Mouse (Mus musculus): ENCODE results near the gene Ctsa. TPM values are rescaled to one million over a fixed set of nuclear protein-coding genes. Genes with fewer than 3 reads are reported as not detected.

Ctsa gene
- polyA plus RNA-seq, 1 experiment from 2014 or later, result 178 TPM

DNA sequence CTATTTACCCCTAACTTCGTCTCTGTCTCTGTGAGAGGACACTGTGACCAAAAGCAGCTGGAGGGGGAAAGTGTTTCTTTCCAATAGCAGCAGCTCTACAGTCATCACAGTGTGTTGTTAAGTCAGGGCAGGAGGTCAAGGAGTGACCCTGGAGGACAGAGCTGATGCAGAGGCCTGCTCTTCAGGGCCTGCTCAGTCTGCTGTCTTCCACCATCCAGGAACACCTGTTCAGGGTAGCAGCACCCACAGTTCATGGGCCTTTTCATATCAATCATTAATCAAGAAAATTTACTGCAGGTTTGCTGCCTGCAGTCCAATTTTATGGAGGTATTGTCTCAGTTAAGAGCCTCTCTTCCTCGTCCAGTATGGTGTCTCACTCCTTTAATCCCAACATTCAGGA lies 19.1 kb upstream of the Ctsa start:
- peaks cover 8% of the 10 kb centered on the region; the same call in 1 of the 2 replicates for H3K36me3 ChIP-seq
- 49% methylated on average over 2 of the region's 2 CpGs for WGBS
- no peak overlapping the region for H3K4me2 ChIP-seq
- ATAC-seq (ENCODE audit: insufficient number of reproducible peaks, low FRiP score, low TSS enrichment, low read depth), result no peak
- no peak overlapping the region for H3K27ac ChIP-seq
- H3K27me3 ChIP-seq, result no peaks in the 10 kb centered on the region
- H3K4me3 ChIP-seq, result no peak overlapping the region
- 0 out of 2 replicates have a peak, but pooled peaks cover 3% of the 10 kb centered on the region for H3K4me1 ChIP-seq
- no peak overlapping the region for H3K9ac ChIP-seq
- no peaks in the 10 kb centered on the region for H3K9me3 ChIP-seq

DNA sequence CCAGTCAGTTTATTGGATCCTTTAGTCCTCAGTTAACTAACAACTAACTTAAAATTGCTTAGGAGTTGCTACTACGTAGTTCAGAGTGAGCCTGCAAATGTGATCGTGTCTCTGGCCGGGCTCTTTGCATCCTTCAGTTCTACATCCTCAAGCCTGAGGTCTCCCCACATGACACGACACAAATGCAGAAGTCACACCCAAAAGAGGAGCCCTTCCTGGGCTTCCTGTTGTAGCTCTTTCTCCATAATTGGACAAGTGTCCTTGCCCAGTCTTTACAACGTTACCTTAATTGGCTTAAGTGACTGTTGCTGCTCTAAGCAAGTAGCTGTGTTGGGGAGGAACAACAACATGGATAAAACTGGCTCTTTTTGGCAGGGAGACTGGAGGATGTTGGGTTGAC lies 17.3 kb upstream of the Ctsa start:
- H3K9ac ChIP-seq, result no peak overlapping the region

DNA sequence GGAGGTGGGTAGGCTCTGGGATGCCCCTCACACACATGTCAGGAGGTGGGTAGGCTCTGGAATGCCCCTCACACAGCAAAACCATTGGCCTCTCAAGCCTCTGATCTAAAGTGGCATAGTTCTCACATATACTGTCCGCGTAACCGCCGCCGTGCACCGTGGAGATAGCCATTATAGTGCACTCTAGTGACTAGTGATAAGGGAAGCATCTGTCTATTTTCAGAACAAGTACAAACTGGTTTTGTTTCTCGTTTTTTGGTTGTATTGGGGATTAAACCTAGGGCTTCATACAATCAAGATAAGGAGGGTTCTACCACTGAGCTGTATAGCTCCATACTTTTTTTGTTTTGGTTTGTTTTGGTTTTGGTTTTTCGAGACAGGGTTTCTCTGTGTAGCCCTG lies 16.9 kb upstream of the Ctsa start:
- 90% methylated on average over 8 of the region's 8 CpGs for WGBS
- Histone ChIP-seq H3K36me3 (peaks cover 10% of the 10 kb centered on the region), H3K9me3 (no peaks in the 10 kb centered on the region), H3K4me1 (0 out of 2 replicates have a peak, but pooled peaks cover 3% of the 10 kb centered on the region), H3K27ac (no peak overlapping the region), H3K27me3 (no peaks in the 10 kb centered on the region), H3K4me2 (no peak overlapping the region), H3K4me3 (no peak overlapping the region), H3K9ac (no peak overlapping the region)
- no peak for ATAC-seq (ENCODE audit: insufficient number of reproducible peaks, low FRiP score, low TSS enrichment, low read depth)

More for the DNA sequence above, 17.3 kb upstream of the Ctsa start:
- Histone ChIP-seq H3K4me3 (no peak overlapping the region), H3K4me1 (0 out of 2 replicates have a peak, but pooled peaks cover 3% of the 10 kb centered on the region), H3K36me3 (peaks cover 5% of the 10 kb centered on the region), H3K4me2 (no peak overlapping the region), H3K27me3 (no peaks in the 10 kb centered on the region), H3K9me3 (no peaks in the 10 kb centered on the region), H3K27ac (no peak overlapping the region)
- WGBS, result 86% methylated on average over 5 of the region's 5 CpGs
- ATAC-seq (ENCODE audit: insufficient number of reproducible peaks, low FRiP score, low TSS enrichment, low read depth), result no peak

DNA sequence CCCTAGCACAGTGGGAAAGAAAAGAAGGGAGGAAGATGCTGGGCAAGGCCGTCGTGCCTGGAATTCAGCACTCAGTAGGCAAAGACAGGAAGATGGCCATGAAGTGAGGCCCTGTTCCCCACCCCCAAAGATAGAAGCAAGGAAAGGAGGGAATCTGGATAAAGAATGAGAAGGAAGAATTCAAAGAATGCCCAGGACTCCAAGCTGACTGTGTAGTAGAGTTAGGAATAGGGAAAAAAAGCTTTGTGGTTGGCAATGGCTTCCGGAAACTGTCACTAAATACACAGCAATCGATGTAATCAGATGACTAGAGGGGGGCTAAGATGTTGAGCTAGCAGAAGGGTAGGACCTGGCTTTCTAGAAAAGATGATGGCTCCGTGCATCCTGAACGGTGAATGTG lies 15.5 kb upstream of the Ctsa start:
- Histone ChIP-seq H3K27ac (no peak overlapping the region), H3K9ac (no peak overlapping the region), H3K36me3 (peaks cover 18% of the 10 kb centered on the region), H3K4me1 (0 out of 2 replicates have a peak, but pooled peaks cover 3% of the 10 kb centered on the region), H3K4me3 (no peak overlapping the region), H3K27me3 (no peaks in the 10 kb centered on the region), H3K4me2 (no peak overlapping the region), H3K9me3 (no peaks in the 10 kb centered on the region)
- WGBS, result 74% methylated on average over 6 of the region's 6 CpGs
- ATAC-seq (ENCODE audit: insufficient number of reproducible peaks, low FRiP score, low TSS enrichment, low read depth), result no peak

GRCm38 (mm10) chr2:164817703-164818102 lies 15.0 kb upstream of the Ctsa start:
- Histone ChIP-seq H3K9me3 (no peaks in the 10 kb centered on the region), H3K4me2 (no peak overlapping the region), H3K9ac (no peak overlapping the region), H3K36me3 (peaks cover 18% of the 10 kb centered on the region), H3K4me1 (0 out of 2 replicates have a peak, but pooled peaks cover 6% of the 10 kb centered on the region), H3K27me3 (no peaks in the 10 kb centered on the region), H3K4me3 (no peak overlapping the region), H3K27ac (no peak overlapping the region)
- 71% methylated on average over 5 of the region's 5 CpGs for WGBS
- ATAC-seq (ENCODE audit: insufficient number of reproducible peaks, low FRiP score, low TSS enrichment, low read depth), result 0 out of 2 replicates have a peak, but pooled peaks have one; percentile 27

GRCm38 (mm10) chr2:164821060-164821459 lies 11.6 kb upstream of the Ctsa start:
- Histone ChIP-seq H3K4me1 (peaks cover 15% of the 10 kb centered on the region; the same call in 1 of the 2 replicates), H3K36me3 (peaks cover 33% of the 10 kb centered on the region), H3K27ac (no peak overlapping the region), H3K9ac (no peak overlapping the region), H3K9me3 (no peaks in the 10 kb centered on the region), H3K4me3 (no peak overlapping the region), H3K27me3 (no peaks in the 10 kb centered on the region), H3K4me2 (no peak overlapping the region)
- no peak for ATAC-seq (ENCODE audit: insufficient number of reproducible peaks, low FRiP score, low TSS enrichment, low read depth)
- 87% methylated on average over 6 of the region's 6 CpGs for WGBS

- Histone ChIP-seq H3K9ac (peak within 1 kb of the TSS; percentile 69), H3K4me1 (peaks cover 13% of the 10 kb centered on the region; the same call in 1 of the 2 replicates), H3K4me2 (peak within 1 kb of the TSS; percentile 61), H3K27ac (peak within 1 kb of the TSS; percentile 86), H3K36me3 (peaks cover 50% of the 10 kb centered on the region), H3K9me3 (no peaks in the 10 kb centered on the region), H3K4me3 (peak within 1 kb of the TSS; percentile 84), H3K27me3 (no peaks in the 10 kb centered on the region)
- ATAC-seq (ENCODE audit: insufficient number of reproducible peaks, low FRiP score, low TSS enrichment, low read depth), result peak; percentile 97
- WGBS, result under 1% methylated on average over 32 of the region's 32 CpGs
Measured at GRCm38 (mm10) chr2:164822636-164823165, 10.0 kb upstream of the Ctsa start, which contains the start of gene Zswim1. Zswim1 (plus strand) TSS chr2:164822686.

DNA sequence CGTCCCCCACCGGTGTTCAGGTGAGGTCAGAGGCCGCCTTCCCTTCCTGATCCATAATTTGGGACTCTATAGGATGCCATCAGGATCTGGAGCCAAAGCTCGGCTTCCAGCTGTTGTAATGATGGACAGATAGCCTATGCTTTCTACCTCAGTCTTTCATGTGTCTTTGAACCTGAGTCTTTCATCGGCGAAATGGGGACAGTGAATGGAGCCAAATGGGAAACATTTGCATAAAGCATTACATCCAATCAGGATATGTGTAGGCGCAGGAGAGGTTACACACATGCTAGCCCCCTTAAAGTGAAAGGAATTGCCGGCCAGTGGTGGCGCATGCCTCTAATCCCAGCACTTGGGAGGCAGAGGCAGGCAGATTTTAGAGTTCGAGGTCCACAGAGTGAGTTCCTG lies 9.5 kb upstream of the Ctsa start:
- Histone ChIP-seq H3K9me3 (no peaks in the 10 kb centered on the region), H3K4me2 (peak overlapping the region; percentile 61), H3K4me3 (peak overlapping the region; percentile 84), H3K36me3 (peaks cover 55% of the 10 kb centered on the region), H3K27me3 (no peaks in the 10 kb centered on the region), H3K9ac (peak overlapping the region; percentile 69), H3K4me1 (peaks cover 13% of the 10 kb centered on the region; the same call in 1 of the 2 replicates), H3K27ac (peak overlapping the region; percentile 86)
- WGBS, result 2% methylated on average over 10 of the region's 10 CpGs
- ATAC-seq (ENCODE audit: insufficient number of reproducible peaks, low FRiP score, low TSS enrichment, low read depth), result peak; percentile 42; the same call in 1 of the 2 replicates

DNA sequence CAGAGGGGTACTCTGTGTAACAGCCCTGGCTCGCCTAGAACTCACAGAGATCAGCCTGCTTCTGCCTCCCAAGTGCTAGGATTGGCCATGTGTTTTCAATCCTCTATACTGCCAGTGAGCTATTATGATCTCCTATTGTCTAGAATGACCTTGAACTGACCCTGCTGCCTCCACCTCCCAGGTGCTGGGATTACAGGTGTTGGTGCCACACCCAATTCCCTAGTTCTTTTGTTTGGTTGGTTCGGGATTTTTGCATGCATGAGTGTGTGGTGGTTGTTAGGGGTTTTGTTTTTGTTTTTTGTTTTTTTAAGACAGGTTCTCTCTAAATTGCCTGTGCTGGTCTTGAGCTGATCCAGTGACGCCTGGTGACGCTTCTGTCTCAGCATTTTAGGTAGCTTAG lies 8.7 kb upstream of the Ctsa start:
- H3K4me1 ChIP-seq, result peaks cover 13% of the 10 kb centered on the region; the same call in 1 of the 2 replicates
- H3K9me3 ChIP-seq, result no peaks in the 10 kb centered on the region
- no peaks in the 10 kb centered on the region for H3K27me3 ChIP-seq
- 92% methylated on average over 4 of the region's 4 CpGs for WGBS
- ATAC-seq (ENCODE audit: insufficient number of reproducible peaks, low FRiP score, low TSS enrichment, low read depth), result no peak
- H3K9ac ChIP-seq, result no peak overlapping the region
- no peak overlapping the region for H3K4me3 ChIP-seq
- peaks cover 57% of the 10 kb centered on the region for H3K36me3 ChIP-seq
- H3K4me2 ChIP-seq, result no peak overlapping the region
- H3K27ac ChIP-seq, result no peak overlapping the region

- H3K9me3 ChIP-seq, result no peaks in the 10 kb centered on the region
- WGBS, result 96% methylated on average over 17 of the region's 17 CpGs
- H3K9ac ChIP-seq, result no peak overlapping the region
- ATAC-seq (ENCODE audit: insufficient number of reproducible peaks, low FRiP score, low TSS enrichment, low read depth), result no peak
- H3K4me3 ChIP-seq, result no peak overlapping the region
- H3K4me2 ChIP-seq, result no peak overlapping the region
- H3K4me1 ChIP-seq, result peaks cover 13% of the 10 kb centered on the region; the same call in 1 of the 2 replicates
- H3K27me3 ChIP-seq, result no peaks in the 10 kb centered on the region
- H3K36me3 ChIP-seq, result peaks cover 50% of the 10 kb centered on the region
- H3K27ac ChIP-seq, result no peak overlapping the region
Measured at GRCm38 (mm10) chr2:164825521-164825920, 7.2 kb upstream of the Ctsa start.

- no peak overlapping the region for H3K27ac ChIP-seq
- no peaks in the 10 kb centered on the region for H3K9me3 ChIP-seq
- peaks cover 13% of the 10 kb centered on the region for H3K4me1 ChIP-seq
- peaks cover 39% of the 10 kb centered on the region for H3K36me3 ChIP-seq
- no peak overlapping the region for H3K4me3 ChIP-seq
- H3K9ac ChIP-seq, result no peak overlapping the region
- ATAC-seq (ENCODE audit: insufficient number of reproducible peaks, low FRiP score, low TSS enrichment, low read depth), result no peak
- H3K4me2 ChIP-seq, result no peak overlapping the region
- H3K27me3 ChIP-seq, result no peaks in the 10 kb centered on the region
- 90% methylated on average over 16 of the region's 16 CpGs for WGBS
Measured at GRCm38 (mm10) chr2:164827146-164827850, 5.4 kb upstream of the Ctsa start.

- no peak within 1 kb of the TSS for H3K4me3 ChIP-seq
- no peaks in the 10 kb centered on the region for H3K27me3 ChIP-seq
- ATAC-seq (ENCODE audit: insufficient number of reproducible peaks, low FRiP score, low TSS enrichment, low read depth), result no peak
- peaks cover 39% of the 10 kb centered on the region for H3K36me3 ChIP-seq
- H3K9ac ChIP-seq, result no peak within 1 kb of the TSS
- WGBS, result 87% methylated on average over 6 of the region's 6 CpGs
- H3K4me2 ChIP-seq, result no peak within 1 kb of the TSS
- no peaks in the 10 kb centered on the region for H3K9me3 ChIP-seq
- no peak within 1 kb of the TSS for H3K27ac ChIP-seq
- peaks cover 16% of the 10 kb centered on the region for H3K4me1 ChIP-seq
Measured at GRCm38 (mm10) chr2:164828437-164828836, 4.2 kb upstream of the Ctsa start, which contains the start of gene Spata25. Spata25 (minus strand) TSS chr2:164828537.
